Mouse (Mus musculus) megakaryocyte, embryonic 14.5 days (primary cell): ENCODE data around the gene Micall2. TPM values are rescaled to one million over a fixed set of nuclear protein-coding genes. Genes with fewer than 3 reads are reported as not detected.
"Not testable (repeated sequence)": the region's sequence is repeated elsewhere in the genome, so short reads cannot be mapped to it uniquely, and the experiment has no call there.

Source experiments
- H3K27me3 ChIP-seq: replicated peaks from 2 replicates; pipeline ENCODE3; 2012; ENCODE audit warnings: inconsistent platforms
- H3K36me3 ChIP-seq: replicated peaks from 2 replicates; pipeline ENCODE3; 2012; ENCODE audit warnings: low read length, inconsistent platforms, mixed read lengths
- H3K4me1 ChIP-seq: 2 replicates; pipeline ENCODE4 v1.6.1; 2012; ENCODE audit warnings: inconsistent platforms
- H3K4me3 ChIP-seq: replicated peaks from 2 replicates; pipeline ENCODE3; 2012; ENCODE audit warnings: moderate library complexity, mild to moderate bottlenecking, inconsistent platforms
- H3K9me3 ChIP-seq: 2 replicates; pipeline ENCODE4 v1.6.1; 2012; ENCODE audit warnings: inconsistent platforms
- FLI1 ChIP-seq: IDR thresholded peaks from 2 replicates; pipeline ENCODE4 v1.6.1; 2012; ENCODE audit warnings: low read length, inconsistent platforms, mixed read lengths
- GATA1 ChIP-seq: IDR thresholded peaks from 3 replicates; pipeline ENCODE4 v1.6.1; 2012; ENCODE audit warnings: mixed read lengths, low read length, inconsistent platforms, borderline replicate concordance
- polyA plus RNA-seq: library from polyadenylated mRNA; stranded (reverse); fragments of >175 nt; gene quantifications from 2 replicates; pipeline ENCODE4 v1.2.3, GENCODE M21; 2012; ENCODE audit warnings: low replicate concordance; ENCODE audit not compliant: insufficient read depth

Gene Micall2
- polyA plus RNA-seq, 1 experiment: 54.5 TPM

GRCm38 (mm10) chr5:139754753-139755152 lies 18.6 kb upstream of the Micall2 start:
- Histone ChIP-seq H3K27me3 (no peaks in the 10 kb centered on the region), H3K4me3 (no peak overlapping the region), H3K9me3 (no peaks in the 10 kb centered on the region), H3K36me3 (peaks cover 99% of the 10 kb centered on the region), H3K4me1 (peaks cover 12% of the 10 kb centered on the region; the same call in 1 of the 2 replicates)
- TF ChIP-seq FLI1 (no peak), GATA1 (no peak)

DNA sequence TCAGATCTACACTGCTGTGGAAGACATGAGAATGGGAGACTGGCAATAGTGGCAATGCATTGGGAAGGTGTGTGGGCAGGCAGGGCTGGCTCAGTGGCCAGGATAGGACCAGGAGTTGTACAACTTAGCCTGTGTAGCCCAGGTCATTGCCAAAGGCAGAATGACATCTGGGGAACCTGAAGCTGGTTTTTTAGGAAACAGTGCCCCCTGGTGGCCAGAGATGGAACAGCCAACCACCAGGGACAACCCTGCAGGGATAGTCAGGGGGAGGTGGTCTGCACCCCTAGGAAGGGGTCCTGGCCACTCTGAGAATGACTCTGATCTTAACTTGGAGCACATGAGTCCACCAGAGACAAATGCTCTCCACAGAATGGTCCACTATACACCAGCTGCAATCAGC lies 14.4 kb upstream of the Micall2 start:
- Histone ChIP-seq H3K4me1 (peaks cover 26% of the 10 kb centered on the region), H3K36me3 (peaks cover 67% of the 10 kb centered on the region), H3K9me3 (no peaks in the 10 kb centered on the region), H3K27me3 (peaks cover 19% of the 10 kb centered on the region), H3K4me3 (no peak overlapping the region)
- TF ChIP-seq GATA1 (no peak), FLI1 (no peak)

DNA sequence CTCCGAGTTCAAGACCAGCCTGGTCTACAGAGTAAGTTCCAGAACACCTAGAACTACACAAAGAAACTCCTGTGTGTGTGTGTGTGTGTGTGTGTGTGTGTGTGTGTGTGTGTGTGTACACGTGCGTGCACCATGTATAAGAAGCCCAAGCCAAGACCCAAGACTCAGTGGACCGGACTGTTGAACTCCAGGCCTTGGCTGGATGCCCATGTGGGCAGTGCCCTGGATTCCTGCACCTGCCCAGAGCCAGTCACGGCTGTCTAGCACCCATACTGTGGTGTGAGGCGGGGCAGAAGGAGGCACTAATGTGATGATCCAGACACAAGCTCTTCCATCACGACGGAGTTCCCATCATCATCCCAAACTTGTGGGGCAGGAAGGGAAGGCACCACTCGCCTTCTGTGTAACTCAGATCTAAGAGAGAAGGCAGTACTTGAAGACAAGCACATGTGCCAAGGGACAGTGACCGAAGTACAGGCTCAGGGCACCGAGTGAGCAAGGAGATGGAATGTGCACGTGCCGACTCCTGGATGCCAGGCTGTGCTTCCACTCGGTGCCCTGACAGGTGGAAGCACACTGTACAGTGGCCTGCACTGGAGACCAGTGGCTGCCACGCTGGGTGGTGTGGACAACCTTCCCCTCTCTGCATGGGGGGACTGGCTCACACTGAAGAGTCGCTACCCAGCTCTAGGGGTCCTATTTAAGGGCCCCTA lies 13.4 kb upstream of the Micall2 start:
- peaks cover 19% of the 10 kb centered on the region for H3K27me3 ChIP-seq
- no peaks in the 10 kb centered on the region for H3K9me3 ChIP-seq
- H3K4me3 ChIP-seq: peak overlapping the region; percentile 25
- peaks cover 35% of the 10 kb centered on the region for H3K4me1 ChIP-seq
- no peak for TF ChIP-seq GATA1
- TF ChIP-seq FLI1: no peak
- peaks cover 58% of the 10 kb centered on the region for H3K36me3 ChIP-seq

GRCm38 (mm10) chr5:139745771-139746170 lies 9.6 kb upstream of the Micall2 start:
- peaks cover 20% of the 10 kb centered on the region for H3K36me3 ChIP-seq
- no peak for TF ChIP-seq FLI1
- no peaks in the 10 kb centered on the region for H3K9me3 ChIP-seq
- H3K4me1 ChIP-seq: peaks cover 56% of the 10 kb centered on the region
- no peak overlapping the region for H3K4me3 ChIP-seq
- H3K27me3 ChIP-seq: peaks cover 19% of the 10 kb centered on the region

DNA sequence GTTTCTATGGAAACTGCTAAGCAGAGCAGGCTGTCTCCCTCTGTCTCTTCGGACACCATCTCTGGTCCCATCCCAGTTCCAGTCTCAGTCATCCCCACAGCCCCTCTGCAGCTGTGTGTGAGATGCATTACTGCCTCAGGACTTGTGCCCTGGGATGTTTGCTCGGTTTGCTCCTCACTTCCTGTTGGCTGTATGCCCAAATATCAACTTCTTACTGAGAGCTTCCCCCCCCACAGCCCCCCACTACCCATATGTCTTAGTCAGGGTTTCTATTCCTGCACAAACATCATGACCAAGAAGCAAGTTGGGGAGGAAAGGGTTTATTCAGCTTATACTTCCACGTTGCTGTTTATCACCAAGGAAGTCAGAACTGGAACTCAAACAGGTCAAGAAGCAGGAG lies 6.5 kb upstream of the Micall2 start:
- peak overlapping the region; percentile 46 for H3K4me3 ChIP-seq
- not testable (repeated sequence) for H3K9me3 ChIP-seq, H3K27me3 ChIP-seq, H3K36me3 ChIP-seq
- H3K4me1 ChIP-seq: peaks cover 77% of the 10 kb centered on the region

- TF ChIP-seq FLI1 (no peak), GATA1 (no peak)
- no peaks in the 10 kb centered on the region for H3K27me3 ChIP-seq
These were observed 2.6 kb upstream of the Micall2 start for GRCm38 (mm10) chr5:139738592-139739315.

DNA sequence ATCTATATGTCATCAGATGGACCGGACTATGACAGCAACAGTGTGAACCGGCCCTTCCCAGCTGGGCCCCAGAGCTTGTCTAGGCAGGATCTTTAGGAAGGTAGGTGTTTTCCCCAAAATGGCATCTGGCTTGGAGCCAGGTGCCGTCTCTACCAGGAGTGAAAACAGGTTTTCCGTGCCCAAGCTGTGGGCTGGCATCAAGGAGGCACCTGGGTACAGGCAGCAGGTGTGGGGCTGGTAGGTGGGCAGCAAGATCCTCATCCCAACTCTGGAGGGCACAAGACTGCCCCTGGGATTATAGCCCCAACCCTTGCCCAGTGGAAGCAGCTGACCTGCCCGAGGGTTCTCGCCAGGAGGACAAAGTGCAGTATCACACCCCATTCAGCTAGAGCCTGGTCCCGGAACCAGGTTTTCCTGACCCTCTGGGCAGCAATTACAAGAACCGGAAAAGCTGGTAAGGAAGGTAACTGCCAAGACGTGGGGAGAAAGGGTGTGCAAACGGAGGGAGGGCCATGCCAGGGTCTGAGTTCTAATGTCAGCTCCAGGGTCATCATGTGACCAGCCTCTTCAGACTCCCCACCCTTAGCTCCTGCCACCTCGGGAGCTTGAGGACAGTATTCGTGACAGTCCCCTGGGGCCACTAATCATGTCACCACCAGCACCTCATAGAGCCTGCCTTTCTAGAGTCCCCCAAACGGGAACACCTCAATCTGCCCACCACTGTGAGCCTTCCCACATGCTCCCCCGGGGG lies 1.9 kb upstream of the Micall2 start:
- Histone ChIP-seq H3K4me1 (peaks cover 91% of the 10 kb centered on the region), H3K9me3 (no peaks in the 10 kb centered on the region), H3K4me3 (no peak overlapping the region), H3K36me3 (no peaks in the 10 kb centered on the region), H3K27me3 (no peaks in the 10 kb centered on the region)
- TF ChIP-seq FLI1 (no peak), GATA1 (no peak)

More at GRCm38 (mm10) chr5:139738592-139739315, 2.6 kb upstream of the Micall2 start:
- Histone ChIP-seq H3K36me3 (no peaks in the 10 kb centered on the region), H3K4me3 (no peak overlapping the region), H3K9me3 (no peaks in the 10 kb centered on the region), H3K4me1 (peaks cover 84% of the 10 kb centered on the region)

DNA sequence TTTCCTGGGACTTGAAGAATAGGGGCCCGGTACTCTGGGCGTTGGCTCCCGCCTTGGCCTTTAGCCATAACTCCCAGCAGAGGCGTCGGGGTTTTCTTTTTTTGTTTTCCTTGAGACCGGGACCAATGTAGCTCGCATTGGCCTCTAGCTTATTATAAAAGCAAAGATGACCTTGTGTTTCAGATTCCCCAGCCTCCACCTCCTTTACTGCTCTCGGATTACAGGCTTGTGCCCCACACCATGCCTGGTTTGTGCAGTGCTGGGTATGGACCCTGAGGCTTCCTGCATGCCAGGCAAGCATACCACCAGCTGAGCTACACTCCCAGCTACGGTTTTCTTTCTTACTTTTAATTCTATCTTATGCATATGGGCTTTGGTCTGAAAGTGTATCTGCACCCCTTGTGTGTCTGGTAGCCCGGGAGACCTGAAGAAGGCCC lies 386 bp upstream of the Micall2 start:
- TF ChIP-seq FLI1 (no peak), GATA1 (no peak)
- Histone ChIP-seq H3K4me1 (peaks cover 94% of the 10 kb centered on the region), H3K4me3 (peak overlapping the region; percentile 96), H3K36me3 (peaks cover 11% of the 10 kb centered on the region), H3K27me3 (no peaks in the 10 kb centered on the region), H3K9me3 (no peaks in the 10 kb centered on the region)

DNA sequence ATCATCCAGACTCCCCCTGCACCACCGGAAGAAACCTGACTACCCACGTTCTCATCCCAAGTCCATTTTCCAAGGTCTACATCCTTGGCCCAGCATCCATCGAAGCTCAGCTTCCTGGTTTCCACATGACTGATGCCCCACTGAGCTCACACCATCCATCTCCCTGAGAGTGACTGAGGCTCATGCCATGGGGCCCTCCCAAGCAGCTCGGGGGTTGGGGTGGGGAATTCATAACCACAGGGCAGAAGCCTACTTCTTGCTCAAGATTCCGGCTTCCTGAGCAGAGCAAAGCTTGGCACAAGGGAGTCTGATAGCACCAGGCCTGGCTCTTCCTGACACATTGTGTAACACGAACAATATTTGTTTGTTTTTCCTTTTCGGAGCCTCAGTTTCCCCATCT lies 1.4 kb downstream of the Micall2 start:
- no peaks in the 10 kb centered on the region for H3K9me3 ChIP-seq
- H3K4me1 ChIP-seq: peaks cover 97% of the 10 kb centered on the region
- H3K27me3 ChIP-seq: no peaks in the 10 kb centered on the region
- TF ChIP-seq GATA1 (no peak), FLI1 (no peak)
- peaks cover 26% of the 10 kb centered on the region for H3K36me3 ChIP-seq
- H3K4me3 ChIP-seq: peak overlapping the region; percentile 96

GRCm38 (mm10) chr5:139734016-139734415 lies 2.1 kb downstream of the Micall2 start:
- H3K36me3 ChIP-seq: peaks cover 32% of the 10 kb centered on the region
- TF ChIP-seq GATA1 (peak; percentile 89; the same call in 1 of the 3 replicates), FLI1 (no peak)

More at GRCm38 (mm10) chr5:139734016-139734415, 2.1 kb downstream of the Micall2 start:
- H3K4me1 ChIP-seq: peaks cover 97% of the 10 kb centered on the region
- no peaks in the 10 kb centered on the region for H3K27me3 ChIP-seq
- no peaks in the 10 kb centered on the region for H3K9me3 ChIP-seq
- H3K4me3 ChIP-seq: peak overlapping the region; percentile 96
